Mouse (Mus musculus) myocyte (in vitro differentiated cells): ENCODE results near the gene Fbxw24. TPM values are rescaled to one million over a fixed set of nuclear protein-coding genes. Genes with fewer than 3 reads are reported as not detected.
"Not testable (repeated sequence)": the region's sequence is repeated elsewhere in the genome, so short reads cannot be mapped to it uniquely, and the experiment has no call there.

Experiments
- H3K27me3 ChIP-seq: one replicate; pipeline ENCODE4 v1.6.1; 2011; ENCODE audit not compliant: control insufficient read depth, insufficient read depth, insufficient read length
- H3K36me3 ChIP-seq: one replicate; pipeline ENCODE4 v1.6.1; 2011; ENCODE audit not compliant: control insufficient read depth, insufficient read depth
- H3K4me2 ChIP-seq: one replicate; pipeline ENCODE4 v1.6.1; 2011; ENCODE audit warnings: low read depth, control low read depth
- H3K4me3 ChIP-seq: one replicate; pipeline ENCODE4 v1.5.1; 2011; ENCODE audit warnings: mild to moderate bottlenecking, control low read depth, moderate library complexity
- H3K79me2 ChIP-seq: one replicate; pipeline ENCODE4 v1.6.1; 2011; ENCODE audit not compliant: control insufficient read depth, insufficient read depth
- H3ac ChIP-seq: one replicate; pipeline ENCODE4 v1.6.1; 2011; ENCODE audit not compliant: control insufficient read depth, insufficient read length
- CEBPB ChIP-seq: IDR thresholded peaks from 2 replicates; pipeline ENCODE4 v1.6.1; 2011; ENCODE audit warnings: mild to moderate bottlenecking, moderate library complexity; ENCODE audit not compliant: poor library complexity, insufficient read depth, severe bottlenecking
- E2F4 ChIP-seq: IDR thresholded peaks from one replicate; pipeline ENCODE4 v1.6.1; 2011; ENCODE audit warnings: mild to moderate bottlenecking, control low read depth, moderate library complexity; ENCODE audit not compliant: insufficient read depth
- MAX ChIP-seq: IDR thresholded peaks from one replicate; pipeline ENCODE4 v1.6.1; 2011; ENCODE audit warnings: low read depth, mild to moderate bottlenecking, control low read depth
- MYOG ChIP-seq, 3 experiments: IDR thresholded peaks; one replicate each; pipeline ENCODE4 v1.6.1; 2011; ENCODE audit warnings: control low read depth in 2 of 3, low read depth in 2 of 3, mild to moderate bottlenecking in 2 of 3; ENCODE audit not compliant: insufficient read length in 2 of 3, control insufficient read depth in 1 of 3, insufficient read depth in 1 of 3
- POLR2A ChIP-seq: IDR thresholded peaks from one replicate; pipeline ENCODE4 v1.6.1; 2011; ENCODE audit warnings: low read depth, mild to moderate bottlenecking, control low read depth, moderate library complexity; ENCODE audit not compliant: insufficient read length
- SRF ChIP-seq: IDR thresholded peaks from one replicate; pipeline ENCODE4 v1.6.1; 2011; ENCODE audit warnings: low read depth; ENCODE audit not compliant: control insufficient read depth, insufficient read length
- TCF12 ChIP-seq: IDR thresholded peaks from one replicate; pipeline ENCODE4 v1.6.1; 2011; ENCODE audit warnings: mild to moderate bottlenecking, control low read depth; ENCODE audit not compliant: poor library complexity, insufficient read depth, severe bottlenecking
- USF1 ChIP-seq: IDR thresholded peaks from one replicate; pipeline ENCODE4 v1.6.1; 2011; ENCODE audit warnings: low read depth, mild to moderate bottlenecking, control low read depth, moderate library complexity
- polyA plus RNA-seq: library from polyadenylated mRNA; unstranded; fragments of >200 nt; fragmentation: generic; extraction: Trizol; gene quantifications from one replicate; pipeline ENCODE4 v1.2.1, GENCODE M21; 2012; ENCODE audit warnings: missing spikeins

Fbxw24 gene
- polyA plus RNA-seq, 1 experiment = not detected

DNA sequence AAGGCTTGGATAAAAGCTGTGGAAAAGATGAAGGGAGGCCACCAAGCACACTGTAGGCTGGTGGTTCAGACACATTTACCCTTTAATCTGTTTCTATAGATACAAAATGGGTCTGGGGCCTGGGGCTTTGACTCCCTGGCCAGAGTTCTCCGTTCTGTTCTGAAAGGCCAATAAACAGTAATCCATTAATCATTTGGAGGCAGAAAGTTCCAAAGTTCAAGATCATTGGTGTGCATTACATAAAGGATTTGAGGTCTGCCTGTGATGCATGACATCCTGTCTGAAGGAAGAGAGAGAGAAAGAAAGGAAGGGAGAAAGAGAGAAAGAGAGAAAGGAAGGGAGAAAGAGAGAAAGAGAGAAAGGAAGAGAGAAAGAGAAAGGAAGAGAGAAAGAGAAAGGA, 60.3 kb downstream of the Fbxw24 start:
- no peaks in the 10 kb centered on the region for H3K36me3 ChIP-seq
- TF ChIP-seq MAX (no peak), POLR2A (no peak), E2F4 (no peak), USF1 (no peak), MYOG (IDR thresholded peaks at IDR 0.05; ENCODE audit: control insufficient read depth in 1 of 3, insufficient read depth in 1 of 3, insufficient read length in 2 of 3, low read depth in 2 of 3) (no peak), CEBPB (no peak)

DNA sequence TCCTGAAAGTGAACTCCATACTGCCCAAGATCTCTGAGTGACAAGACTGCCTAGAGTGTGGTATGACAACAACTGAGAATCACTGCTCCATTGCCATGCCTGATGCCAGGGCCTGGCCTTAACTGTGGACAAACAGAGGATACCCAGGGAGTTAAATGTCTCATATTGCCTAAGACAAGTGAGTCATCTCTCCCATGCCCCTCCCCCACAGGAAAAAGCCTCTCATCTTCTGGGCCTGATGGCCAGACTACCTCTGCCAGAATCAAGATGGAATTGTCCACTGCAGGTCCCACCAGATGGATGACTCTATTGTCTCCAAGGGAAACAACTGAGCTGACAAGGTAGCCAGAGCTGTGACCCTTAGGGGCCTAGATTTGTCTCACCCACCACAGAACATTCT, 63.8 kb downstream of the Fbxw24 start:
- not testable (repeated sequence) for H3K4me3 ChIP-seq, H3ac ChIP-seq, H3K27me3 ChIP-seq, H3K79me2 ChIP-seq, H3K4me2 ChIP-seq, H3K36me3 ChIP-seq

More for the DNA sequence above, 60.3 kb downstream of the Fbxw24 start:
- H3K4me3 ChIP-seq = no peak overlapping the region
- H3K4me2 ChIP-seq = no peak overlapping the region
- H3ac ChIP-seq = no peak overlapping the region
- H3K27me3 ChIP-seq = no peaks in the 10 kb centered on the region
- no peaks in the 10 kb centered on the region for H3K79me2 ChIP-seq

DNA sequence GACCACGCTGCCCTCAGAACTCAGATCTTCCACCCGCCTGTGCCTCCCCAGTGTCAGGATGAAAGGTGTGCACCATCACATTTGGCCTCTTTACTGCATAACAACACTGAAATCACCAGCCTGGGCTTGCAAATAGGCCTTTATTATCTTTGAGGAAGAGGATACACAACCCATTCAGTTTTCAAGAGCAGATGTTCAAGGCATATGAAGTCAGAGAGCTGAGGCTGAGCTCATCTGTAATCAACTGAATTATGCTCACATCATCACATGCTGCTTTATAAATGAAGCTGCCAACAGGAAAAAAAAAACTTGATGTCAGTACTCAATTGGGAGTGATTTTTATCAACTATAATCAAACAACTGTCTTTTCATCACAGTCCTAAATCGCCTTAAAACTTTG, 73.4 kb downstream of the Fbxw24 start:
- H3K79me2 ChIP-seq = no peaks in the 10 kb centered on the region
- H3ac ChIP-seq = no peak overlapping the region
- no peak overlapping the region for H3K4me3 ChIP-seq
- no peak overlapping the region for H3K4me2 ChIP-seq
- no peaks in the 10 kb centered on the region for H3K36me3 ChIP-seq
- H3K27me3 ChIP-seq = no peaks in the 10 kb centered on the region
- no peak for TF ChIP-seq SRF
- no peak for TF ChIP-seq TCF12
- TF ChIP-seq MAX = no peak
- no peak for TF ChIP-seq MYOG (IDR thresholded peaks at IDR 0.05; ENCODE audit: control insufficient read depth in 1 of 3, insufficient read depth in 1 of 3, insufficient read length in 2 of 3, low read depth in 2 of 3)

Other genes with a start within 250 kb of the Fbxw24 start
- gene Fbxw22, start 221.8 kb downstream of the Fbxw24 start, polyA plus RNA-seq = not detected
- not detected for gene Fbxw16, start 176.9 kb downstream of the Fbxw24 start, polyA plus RNA-seq
- not detected for gene Fbxw19, start 130.2 kb downstream of the Fbxw24 start, polyA plus RNA-seq
- gene Fbxw15, start 57.8 kb downstream of the Fbxw24 start, polyA plus RNA-seq = not detected
- not detected for gene Fbxw25, start 38.6 kb upstream of the Fbxw24 start, polyA plus RNA-seq
- gene Fbxw18, start 76.6 kb upstream of the Fbxw24 start, polyA plus RNA-seq = not detected
- gene Fbxw26, start 120.0 kb upstream of the Fbxw24 start, polyA plus RNA-seq = not detected
- gene Fbxw27, start 164.6 kb upstream of the Fbxw24 start, polyA plus RNA-seq = not detected
- not detected for gene Spink8, start 186.2 kb upstream of the Fbxw24 start, polyA plus RNA-seq
- gene Nme6, start 206.7 kb upstream of the Fbxw24 start, polyA plus RNA-seq = 32.2 TPM
- gene Camp, start 223.6 kb upstream of the Fbxw24 start, polyA plus RNA-seq = not detected
- 6.1 TPM for gene Cdc25a, start 249.5 kb upstream of the Fbxw24 start, polyA plus RNA-seq